Mouse (Mus musculus): Measurements from ENCODE around the gene Homez. TPM values are rescaled to one million over a fixed set of nuclear protein-coding genes. Genes with fewer than 3 reads are reported as not detected.

The Homez gene
- 5.0 and 6.4 TPM in 2 replicates for polyA plus RNA-seq (2012; rRNA removed)

GRCm38 (mm10) chr14:54870861-54871260 lies at the start of gene Homez:
TSS of gene Homez (minus strand) at chr14:54870961.
- no peak for DNase-seq (ENCODE audit: low spot score)

- no peak for DNase-seq (ENCODE audit: low spot score)
Measured at GRCm38 (mm10) chr14:54920076-54920685, 49.4 kb upstream of the Homez start.

GRCm38 (mm10) chr14:54913343-54913742 lies 42.6 kb upstream of the Homez start:
- DNase-seq (ENCODE audit: low spot score) = no peak

- peak; percentile 54 for DNase-seq (ENCODE audit: low spot score)
Measured at GRCm38 (mm10) chr14:54912886-54913285, 42.1 kb upstream of the Homez start, which contains the start of gene Slc22a17. TSS of gene Slc22a17 (minus strand) at chr14:54913132.

- DNase-seq (ENCODE audit: low spot score) = no peak
Measured at GRCm38 (mm10) chr14:54912109-54912850, 41.5 kb upstream of the Homez start.

- DNase-seq (ENCODE audit: low spot score) = no peak
Measured at GRCm38 (mm10) chr14:54908682-54909081, 37.9 kb upstream of the Homez start.

GRCm38 (mm10) chr14:54903641-54904040 lies 32.9 kb upstream of the Homez start:
- DNase-seq (ENCODE audit: low spot score) = no peak

GRCm38 (mm10) chr14:54900383-54900782 lies 29.6 kb upstream of the Homez start:
- no peak for DNase-seq (ENCODE audit: low spot score)

- no peak for DNase-seq (ENCODE audit: low spot score)
Measured at GRCm38 (mm10) chr14:54897445-54897844, 26.7 kb upstream of the Homez start.

- no peak for DNase-seq (ENCODE audit: low spot score)
Measured at GRCm38 (mm10) chr14:54894296-54895151, 23.8 kb upstream of the Homez start.

GRCm38 (mm10) chr14:54893651-54894181 lies 23.0 kb upstream of the Homez start:
- DNase-seq (ENCODE audit: low spot score) = peak; percentile 93

GRCm38 (mm10) chr14:54892200-54892599 lies 21.4 kb upstream of the Homez start, which contains the start of gene Pabpn1:
TSS of gene Pabpn1 (plus strand) at chr14:54892500.
- DNase-seq (ENCODE audit: low spot score) = no peak

- DNase-seq (ENCODE audit: low spot score) = no peak
Measured at GRCm38 (mm10) chr14:54885309-54885708, 14.5 kb upstream of the Homez start.

GRCm38 (mm10) chr14:54884022-54884712 lies 13.4 kb upstream of the Homez start:
- DNase-seq (ENCODE audit: low spot score) = no peak

GRCm38 (mm10) chr14:54883154-54884021 lies 12.6 kb upstream of the Homez start, which contains the start of the genes Bcl2l2 and Gm20521:
TSS of gene Bcl2l2 (plus strand) at chr14:54883377.
TSS of gene Gm20521 (plus strand) at chr14:54883441.
- DNase-seq (ENCODE audit: low spot score) = peak; percentile 66

GRCm38 (mm10) chr14:54877048-54877715 lies 6.4 kb upstream of the Homez start, which contains the start of gene Ppp1r3e:
TSS of gene Ppp1r3e (minus strand) at chr14:54877550.
- peak; percentile 74 for DNase-seq (ENCODE audit: low spot score)

GRCm38 (mm10) chr14:54876539-54877047 lies 5.8 kb upstream of the Homez start:
- DNase-seq (ENCODE audit: low spot score) = peak; percentile 87

GRCm38 (mm10) chr14:54875844-54876538 lies 5.2 kb upstream of the Homez start:
- no peak for DNase-seq (ENCODE audit: low spot score)

GRCm38 (mm10) chr14:54874165-54874564 lies 3.4 kb upstream of the Homez start:
- no peak for DNase-seq (ENCODE audit: low spot score)
